Mouse (Mus musculus): Measurements from ENCODE around the gene Vps41. TPM values are rescaled to one million over a fixed set of nuclear protein-coding genes. Genes with fewer than 3 reads are reported as not detected.
A peak's percentile ranks its signal among the peaks of the same experiment; 100 is the strongest.

The Vps41 gene
- total RNA-seq, 4 experiments from 2014 or later: 149 to 164 (median 153) TPM

DNA sequence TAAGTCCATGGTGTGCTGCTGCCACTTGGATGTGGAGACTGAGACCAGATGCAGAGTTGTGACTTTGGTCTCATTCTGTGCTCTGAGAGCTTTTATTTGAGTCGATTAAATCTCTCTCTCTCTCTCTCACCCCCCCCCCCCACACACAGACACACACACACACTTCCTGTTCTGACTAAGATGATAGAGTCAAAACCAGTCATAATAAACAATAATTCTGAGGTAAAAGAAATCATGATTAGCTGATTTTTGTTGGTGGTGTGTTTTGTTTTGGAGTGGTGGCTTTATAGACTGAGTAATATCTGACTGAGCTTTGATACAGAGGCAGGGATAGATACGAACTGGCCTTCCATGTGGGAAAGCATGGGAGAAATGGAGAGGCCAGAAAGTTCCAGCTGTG is 74.6 kb downstream of the Vps41 start:
- no peak for DNase-seq (ENCODE audit: low spot score in 2 of 2)

DNA sequence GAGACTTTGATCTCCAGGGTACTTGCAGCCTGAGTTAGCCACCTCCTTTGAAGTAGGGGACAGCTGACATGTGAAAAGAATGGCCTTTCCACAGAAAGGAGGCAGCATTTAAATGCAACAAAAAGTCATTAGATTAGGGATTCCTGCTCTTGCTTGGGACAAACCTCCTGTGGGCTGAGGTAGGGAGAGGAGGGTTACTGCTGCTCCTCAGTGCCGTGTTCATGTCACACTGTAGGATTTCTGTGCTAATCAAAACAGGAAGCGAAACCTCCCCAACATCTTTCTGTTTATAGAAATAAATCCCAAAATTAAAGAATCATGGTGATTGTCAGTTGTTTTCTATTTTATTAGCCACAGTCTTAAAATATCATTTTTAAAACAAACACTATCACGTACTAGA is 77.4 kb downstream of the Vps41 start:
- DNase-seq (ENCODE audit: low spot score in 2 of 2): no peak

DNA sequence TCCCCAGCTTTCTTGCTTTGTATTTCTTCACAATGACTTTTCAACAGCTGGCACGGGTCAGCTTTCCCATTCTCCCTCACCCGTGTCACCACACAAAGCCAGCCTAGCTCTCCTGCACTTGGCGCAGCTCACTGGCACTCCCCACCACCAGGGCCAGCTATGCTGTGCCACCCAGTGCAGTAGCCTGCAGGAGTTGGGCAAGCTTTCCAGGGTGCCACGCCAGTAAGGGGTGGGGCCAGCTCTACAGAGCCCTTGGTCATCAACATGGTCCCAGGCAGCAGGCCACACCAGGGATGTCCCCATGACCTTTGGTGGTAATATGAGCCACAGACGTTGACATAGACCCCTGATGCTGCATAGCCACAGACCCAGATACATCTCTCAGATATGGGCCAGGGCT is 80.5 kb downstream of the Vps41 start:
- no peak for DNase-seq (ENCODE audit: low spot score in 2 of 2)

DNA sequence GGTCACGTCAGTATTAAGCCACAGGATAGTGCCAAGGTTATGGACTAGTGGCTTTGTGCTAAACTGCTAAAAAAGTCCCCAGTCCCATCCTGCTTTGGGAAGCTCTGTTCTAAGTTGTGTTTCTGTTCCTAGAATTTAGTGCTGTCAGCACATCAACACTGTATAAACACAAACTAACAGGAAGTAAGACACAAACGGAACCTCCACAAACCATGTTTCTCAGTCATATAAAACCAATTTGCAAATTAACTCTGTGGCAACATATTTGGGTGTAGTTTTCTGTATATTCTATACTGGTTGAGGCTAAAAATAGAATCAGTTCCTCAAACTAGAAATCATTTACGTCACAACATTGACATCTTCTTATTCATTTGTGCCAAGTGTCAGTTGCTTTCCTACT is 83.3 kb downstream of the Vps41 start:
- no peak for DNase-seq (ENCODE audit: low spot score in 2 of 2)

DNA sequence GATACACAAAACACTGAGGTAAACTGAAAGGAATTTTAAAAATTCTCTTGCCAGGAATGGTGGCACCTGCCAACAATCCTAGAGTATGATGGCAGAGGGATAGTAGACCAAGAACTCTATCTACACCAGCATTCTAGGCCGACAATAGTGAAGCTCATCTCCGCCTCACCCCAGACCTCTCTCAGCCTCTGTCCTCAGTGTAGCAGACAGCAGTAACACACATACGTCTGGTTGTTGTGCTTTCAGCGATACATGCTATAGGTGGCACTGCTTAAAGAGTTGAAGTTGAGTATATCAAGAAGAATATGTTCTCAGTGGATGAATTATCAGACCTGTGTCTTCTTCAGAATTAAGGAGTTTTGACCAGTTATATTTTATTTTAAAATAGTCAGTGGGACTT is 92.4 kb downstream of the Vps41 start:
- DNase-seq (ENCODE audit: low spot score in 2 of 2): no peak

DNA sequence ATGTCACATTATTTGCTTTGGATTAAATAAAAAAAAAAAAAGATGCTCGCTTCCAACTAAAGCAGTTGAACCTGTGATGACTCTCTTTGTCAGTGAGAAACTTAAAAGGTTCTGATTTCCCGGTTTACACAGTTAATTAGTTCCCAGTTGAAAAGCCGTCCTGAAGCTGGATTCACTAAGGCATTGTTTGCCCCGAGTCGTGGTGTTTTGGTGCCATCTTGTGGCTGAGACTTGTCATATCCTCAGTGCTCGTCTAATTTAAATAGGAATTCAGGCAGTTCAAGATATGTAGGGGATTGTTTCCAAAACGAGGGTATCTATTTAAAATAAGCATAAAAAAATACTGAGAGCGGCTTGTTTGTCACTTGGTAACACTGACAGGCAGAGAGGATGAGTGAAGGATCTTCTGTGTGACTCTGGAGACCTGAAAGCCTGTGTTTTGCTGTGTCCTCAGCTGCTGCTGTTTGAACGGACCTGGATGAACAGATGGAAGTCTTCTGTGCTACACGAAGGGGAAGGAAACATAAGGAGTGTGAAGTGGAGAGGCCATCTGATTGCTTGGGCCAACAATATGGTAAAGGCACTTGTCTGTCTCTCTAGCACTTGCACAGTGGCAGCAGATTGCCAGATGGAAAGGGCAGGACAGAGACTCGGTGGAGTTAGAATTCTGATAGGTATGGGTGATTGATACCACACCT is 93.0 kb downstream of the Vps41 start:
- peak; percentile 50 to 58 for DNase-seq (ENCODE audit: low spot score in 2 of 2)

DNA sequence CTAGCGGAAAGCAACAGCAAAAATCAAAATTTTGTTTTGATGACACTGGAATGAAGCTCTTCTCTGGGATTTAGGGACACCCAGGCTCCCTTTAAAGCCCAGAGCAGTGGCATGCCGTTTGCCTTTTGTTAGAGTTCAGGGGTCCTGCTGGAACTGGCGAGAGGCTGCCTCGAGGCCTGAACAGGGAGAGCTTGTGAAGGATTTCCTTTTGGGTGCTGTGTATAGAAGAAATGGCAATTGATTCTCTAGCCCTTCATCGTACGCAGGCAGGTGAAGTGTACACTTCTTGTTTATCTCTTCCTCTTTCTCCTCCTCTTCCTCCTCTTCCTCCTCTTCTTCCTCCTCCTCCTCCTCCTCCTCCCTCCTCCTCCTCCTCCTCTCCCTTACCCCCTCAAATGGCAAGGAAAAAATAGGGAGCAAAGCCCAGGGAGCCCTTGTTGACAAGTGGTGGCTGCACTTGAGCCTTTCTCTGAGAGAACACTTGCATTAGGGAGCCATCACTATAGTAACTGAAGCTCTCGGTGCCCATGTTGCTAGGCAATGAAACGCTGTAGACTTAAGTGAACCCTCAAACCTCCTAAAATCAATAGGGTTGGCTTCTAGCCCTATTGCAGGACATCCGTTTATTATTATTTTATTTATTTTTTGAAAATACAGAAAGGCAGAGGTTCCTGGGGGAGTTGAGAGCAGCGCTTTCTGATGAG is 107.5 kb downstream of the Vps41 start:
- DNase-seq (ENCODE audit: low spot score in 2 of 2): peak in 1 of 2 experiments; percentile 17

DNA sequence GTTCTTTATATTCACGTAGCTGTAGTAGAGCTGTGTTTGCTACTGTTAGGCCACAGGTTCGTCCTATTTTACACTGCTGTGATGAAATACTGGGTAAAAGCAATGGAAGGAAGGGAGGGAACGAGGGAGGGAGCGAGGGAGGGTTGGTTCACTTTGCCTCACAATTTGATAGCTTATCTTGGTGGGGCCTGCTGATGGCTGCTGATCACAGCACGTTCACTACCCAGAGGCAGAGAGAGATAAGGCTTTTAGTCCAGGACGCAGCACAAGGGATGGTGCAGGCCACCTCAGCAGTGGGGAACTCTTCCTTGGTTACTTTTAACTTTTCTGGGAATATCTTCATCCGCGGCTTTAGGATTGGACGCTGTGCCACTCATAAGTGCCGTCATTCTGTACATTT is 109.9 kb downstream of the Vps41 start:
- no peak for DNase-seq (ENCODE audit: low spot score in 2 of 2)

DNA sequence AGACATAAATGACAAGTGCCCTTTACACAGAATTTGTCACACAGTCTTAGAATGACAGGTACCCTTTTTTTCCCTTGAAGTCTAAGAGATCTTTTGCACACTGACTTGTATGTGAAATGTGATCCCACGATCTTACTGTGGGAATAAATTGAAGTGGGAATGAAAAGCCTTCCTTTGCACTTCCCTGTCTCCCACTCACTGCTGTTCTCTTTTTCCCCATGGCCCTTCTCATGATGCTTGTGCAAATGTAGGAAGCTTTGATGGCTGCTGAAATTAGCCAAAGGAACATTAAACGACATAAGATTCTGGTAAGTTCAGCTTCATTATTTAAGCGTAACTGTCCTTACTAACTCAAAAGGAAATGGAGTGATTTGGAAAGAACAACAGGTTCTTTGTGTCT is 113.4 kb downstream of the Vps41 start:
- DNase-seq (ENCODE audit: low spot score in 2 of 2): no peak

DNA sequence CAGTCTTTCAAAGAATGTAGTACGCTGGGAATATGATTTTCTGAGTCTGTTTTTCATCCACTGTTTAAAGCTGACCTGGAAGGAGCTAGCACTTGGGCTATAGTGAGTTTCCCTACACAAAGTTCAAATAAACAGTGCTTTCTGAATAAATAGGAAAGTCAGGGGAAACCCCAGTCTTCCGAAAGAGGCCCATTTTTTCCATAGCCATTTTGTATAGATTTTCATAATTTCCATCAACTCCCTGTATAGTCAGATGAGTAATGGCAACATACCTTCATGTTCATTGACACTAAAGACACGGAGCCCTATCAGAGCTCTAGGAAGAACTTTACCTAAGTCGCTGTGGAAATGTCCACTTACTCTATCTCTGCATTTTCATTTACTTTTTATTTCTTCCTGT is 122.1 kb downstream of the Vps41 start:
- DNase-seq (ENCODE audit: low spot score in 2 of 2): no peak

DNA sequence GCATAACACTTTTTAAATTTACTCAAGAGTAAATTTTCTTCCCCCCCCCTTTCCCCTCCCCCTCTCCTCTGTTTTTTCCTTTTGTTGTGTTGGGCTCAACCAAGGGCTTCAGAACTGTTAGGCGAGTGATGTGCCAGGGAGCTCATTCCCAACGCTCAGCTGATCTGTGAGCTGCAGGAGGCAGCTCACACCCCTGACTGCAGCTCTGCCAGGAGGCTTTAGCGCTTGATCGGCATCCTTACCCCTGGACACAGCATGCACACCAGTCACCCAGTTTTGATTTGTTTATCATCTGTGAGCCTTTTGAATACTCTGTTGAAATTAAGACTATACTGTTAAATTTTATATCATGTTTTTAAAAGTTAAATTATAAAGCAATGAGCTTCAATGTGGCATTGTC is 123.3 kb downstream of the Vps41 start:
- DNase-seq (ENCODE audit: low spot score in 2 of 2): no peak

DNA sequence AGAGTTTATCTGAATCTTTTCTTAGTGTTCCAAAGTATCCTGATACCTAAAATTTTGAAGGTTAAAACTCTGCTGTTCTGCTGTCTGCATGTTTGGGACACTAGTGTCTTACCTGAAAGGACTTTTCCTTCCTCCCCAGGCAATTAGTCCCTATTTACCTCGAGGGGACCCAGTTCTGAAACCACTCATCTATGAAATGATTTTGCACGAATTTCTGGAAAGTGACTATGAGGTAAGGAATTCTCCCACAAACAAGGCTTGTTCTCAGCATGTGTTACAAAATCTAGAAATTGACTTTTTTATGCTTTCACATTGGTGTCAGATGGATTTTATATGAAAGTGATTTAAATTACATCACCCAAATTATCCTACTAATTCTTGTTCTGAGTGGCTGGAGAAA is 123.9 kb downstream of the Vps41 start:
- no peak for DNase-seq (ENCODE audit: low spot score in 2 of 2)

DNA sequence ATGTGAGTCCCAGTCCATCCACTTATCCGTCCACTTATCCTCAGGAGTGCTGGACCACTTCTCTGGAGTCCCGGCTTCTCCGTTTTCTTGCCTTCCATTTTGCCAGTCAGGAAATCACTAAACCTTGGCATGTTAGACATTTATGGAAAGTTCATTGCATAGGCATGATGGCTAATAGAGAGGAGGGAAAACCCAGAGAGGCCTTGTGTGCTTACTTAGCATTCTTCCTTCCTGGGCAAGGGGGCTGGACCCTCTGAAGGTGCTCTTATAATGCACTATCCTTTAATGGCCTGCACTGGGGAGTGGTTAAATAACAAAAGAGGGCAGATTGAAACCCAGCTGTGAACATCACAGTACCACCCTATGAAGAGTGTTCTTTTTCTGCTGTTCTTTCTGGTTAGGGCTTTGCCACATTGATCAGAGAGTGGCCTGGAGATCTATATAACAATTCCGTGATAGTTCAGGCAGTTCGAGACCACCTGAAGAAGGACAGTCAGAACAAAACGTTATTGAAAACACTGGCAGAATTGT is 124.7 kb downstream of the Vps41 start:
- no peak for DNase-seq (ENCODE audit: low spot score in 2 of 2)

DNA sequence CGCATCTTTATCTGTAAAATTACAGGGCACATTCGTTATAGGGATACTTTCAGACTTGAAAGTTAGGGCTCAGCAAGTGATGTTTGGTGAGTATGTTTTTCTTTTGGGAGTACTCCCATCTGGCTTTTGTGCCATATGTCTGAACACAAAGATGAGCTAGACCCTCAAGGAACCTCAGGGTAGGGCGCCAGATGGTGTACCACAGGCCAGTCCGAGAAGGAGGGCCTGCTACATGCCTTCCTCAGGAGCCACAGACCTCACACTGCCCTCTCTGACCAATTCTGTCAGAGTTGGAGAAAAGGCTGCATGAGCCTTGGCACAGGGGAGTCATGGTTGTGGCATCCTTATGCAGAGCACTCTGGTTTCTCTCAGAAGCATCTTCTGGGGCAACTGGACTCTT is 125.5 kb downstream of the Vps41 start:
- no peak for DNase-seq (ENCODE audit: low spot score in 2 of 2)

DNA sequence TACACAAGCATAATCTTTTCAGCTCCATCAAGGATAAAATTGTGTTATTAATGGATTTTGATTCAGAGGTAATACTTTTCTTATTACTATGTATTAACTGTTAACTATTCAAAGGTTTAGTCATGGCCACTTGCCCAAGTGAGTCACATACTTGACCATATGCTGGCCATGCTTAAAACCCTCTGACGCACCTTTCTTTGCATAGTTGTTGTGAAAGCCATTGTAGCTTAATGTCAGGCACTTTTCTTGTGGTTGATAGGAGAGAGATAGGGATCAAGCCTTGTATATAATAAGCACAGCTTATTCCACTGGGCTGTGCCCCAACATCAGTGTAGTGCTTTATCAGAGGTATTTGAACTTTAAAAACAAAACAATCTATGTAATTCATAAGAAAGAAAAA is 126.5 kb downstream of the Vps41 start:
- no peak for DNase-seq (ENCODE audit: low spot score in 2 of 2)

DNA sequence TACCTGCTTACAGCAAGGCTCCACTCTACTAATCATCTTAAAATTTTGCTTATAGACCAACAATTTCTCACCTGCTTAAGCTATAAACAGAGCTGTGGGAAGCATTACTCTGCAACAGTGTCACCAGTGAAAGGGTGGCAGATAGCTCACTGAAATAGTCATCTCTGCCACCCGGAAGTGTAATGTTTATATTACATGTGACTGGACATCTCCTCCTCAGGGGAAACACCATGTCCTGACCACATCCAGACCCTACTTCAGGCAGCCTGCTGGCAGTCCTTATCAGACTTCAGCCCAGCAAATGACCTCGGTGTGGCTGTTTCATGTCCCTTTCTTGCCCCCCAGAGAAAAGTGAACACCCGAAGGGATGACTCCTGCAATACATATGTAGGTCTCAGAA is 130.3 kb downstream of the Vps41 start:
- DNase-seq (ENCODE audit: low spot score in 2 of 2): no peak

DNA sequence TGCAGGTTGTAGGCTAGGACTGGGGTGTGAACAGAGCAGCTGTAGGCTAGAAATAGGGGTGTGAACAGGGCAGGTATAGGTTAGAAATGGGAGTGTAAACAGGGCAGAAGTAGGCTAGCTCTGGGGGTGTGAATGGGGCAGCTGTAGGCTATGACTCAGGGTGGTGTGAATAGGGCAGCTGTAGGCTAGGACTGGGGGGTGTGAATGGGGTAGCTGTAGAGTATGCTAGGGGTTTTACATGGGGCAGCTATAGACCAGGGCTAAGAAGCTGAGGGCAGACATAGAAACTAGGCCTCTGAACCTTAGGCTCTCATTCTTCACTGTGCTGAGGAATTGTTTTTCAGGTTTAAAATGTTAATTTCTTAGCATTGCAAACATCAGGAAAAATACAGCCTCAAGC is 132.5 kb downstream of the Vps41 start:
- DNase-seq (ENCODE audit: low spot score in 2 of 2): no peak

DNA sequence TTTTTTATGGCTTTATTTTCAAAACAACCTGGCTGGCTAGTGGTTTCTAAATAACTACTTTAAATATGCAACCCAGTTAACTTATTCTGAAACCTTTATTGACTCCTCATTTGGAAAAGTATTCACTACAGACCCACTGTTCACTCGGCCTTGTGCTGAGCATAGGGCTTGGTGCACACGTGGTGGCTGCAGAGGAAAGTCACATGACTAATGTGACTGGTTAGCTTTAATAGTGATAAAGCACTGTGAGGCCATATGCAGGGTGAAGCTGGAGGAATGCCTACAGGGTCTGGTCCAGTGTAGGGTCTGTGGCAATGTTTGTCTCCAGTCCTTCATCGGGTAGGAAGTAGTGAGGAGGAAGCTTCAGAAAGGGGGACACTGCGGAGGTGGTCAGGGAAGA is 134.1 kb downstream of the Vps41 start:
- DNase-seq (ENCODE audit: low spot score in 2 of 2): no peak

DNA sequence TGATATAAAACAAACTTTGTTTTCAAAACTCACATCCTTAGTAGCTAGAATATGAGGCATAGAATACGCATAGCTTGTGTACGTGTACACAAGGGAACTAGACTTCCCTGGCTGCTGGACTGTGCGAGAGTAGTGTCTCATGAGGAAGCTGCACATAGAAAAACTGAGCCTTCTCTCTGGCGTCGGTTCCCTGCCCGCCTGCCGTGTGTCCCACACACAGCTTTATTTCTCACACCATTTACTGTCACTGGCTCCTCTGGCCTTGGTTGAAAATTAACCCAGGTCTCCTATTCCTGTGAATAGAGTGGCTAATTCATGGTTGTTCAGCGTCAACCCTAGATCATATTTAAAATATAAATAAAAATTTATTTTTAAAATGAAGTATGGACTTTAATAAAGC is 135.6 kb downstream of the Vps41 start:
- DNase-seq (ENCODE audit: low spot score in 2 of 2): no peak

DNA sequence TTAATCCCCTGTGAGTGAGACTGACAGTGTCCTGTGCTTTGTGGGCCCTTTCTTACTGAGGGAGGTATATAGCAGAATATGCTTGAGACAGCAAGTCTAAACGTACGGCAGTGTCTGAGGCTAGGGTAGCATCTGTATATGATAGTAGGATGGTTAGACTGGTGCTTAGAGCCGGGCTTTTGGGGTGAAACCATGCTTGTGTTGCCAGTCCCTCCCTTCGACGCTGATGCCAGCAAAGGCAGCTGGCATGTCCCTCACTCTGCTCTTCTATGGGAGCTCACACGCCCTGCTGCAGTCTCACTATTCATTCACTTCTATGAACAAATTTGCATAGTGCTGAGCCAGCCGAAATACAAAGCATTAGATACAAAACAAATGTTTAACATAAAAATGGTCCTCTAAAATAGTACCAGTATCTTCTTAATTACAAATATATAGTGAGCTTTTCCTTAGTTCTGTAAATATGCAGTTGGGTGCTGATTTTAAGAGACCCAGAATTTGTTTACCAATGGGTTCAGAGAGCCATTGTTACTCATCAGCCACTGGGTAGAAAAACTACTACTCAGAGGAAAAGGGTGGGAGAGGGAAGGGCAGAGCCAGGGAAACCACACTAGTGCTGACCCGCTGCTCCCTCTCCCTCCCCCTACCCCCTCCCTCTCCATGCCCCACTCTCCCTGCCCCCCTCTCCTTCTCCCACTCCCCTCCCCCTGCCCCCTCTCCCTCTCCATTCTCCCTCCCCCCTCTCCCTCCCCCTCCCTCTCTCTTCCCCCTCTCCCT is 139.1 kb downstream of the Vps41 start:
- peak in 1 of 2 experiments; percentile 32 for DNase-seq (ENCODE audit: low spot score in 2 of 2)

DNA sequence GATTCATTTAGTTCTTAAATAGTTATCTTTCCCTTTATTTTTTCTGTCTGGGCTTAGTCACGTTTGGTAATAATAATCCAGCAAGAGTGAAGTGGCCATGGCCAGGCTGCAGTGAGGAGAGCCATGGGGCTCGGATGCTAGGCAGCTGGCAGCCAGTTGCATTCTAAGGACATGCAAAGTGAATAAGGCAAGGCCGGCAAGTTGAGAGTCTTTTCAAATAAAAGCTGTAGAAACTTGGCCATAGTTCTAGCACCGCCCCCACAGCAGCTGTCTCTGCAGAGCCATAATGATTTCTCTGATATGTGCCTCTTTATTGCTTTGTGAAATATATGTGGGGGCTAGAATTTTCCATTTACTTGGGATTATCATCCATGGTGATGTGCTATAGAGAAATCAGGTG is 141.1 kb downstream of the Vps41 start:
- DNase-seq (ENCODE audit: low spot score in 2 of 2): peak; percentile 77 to 87

DNA sequence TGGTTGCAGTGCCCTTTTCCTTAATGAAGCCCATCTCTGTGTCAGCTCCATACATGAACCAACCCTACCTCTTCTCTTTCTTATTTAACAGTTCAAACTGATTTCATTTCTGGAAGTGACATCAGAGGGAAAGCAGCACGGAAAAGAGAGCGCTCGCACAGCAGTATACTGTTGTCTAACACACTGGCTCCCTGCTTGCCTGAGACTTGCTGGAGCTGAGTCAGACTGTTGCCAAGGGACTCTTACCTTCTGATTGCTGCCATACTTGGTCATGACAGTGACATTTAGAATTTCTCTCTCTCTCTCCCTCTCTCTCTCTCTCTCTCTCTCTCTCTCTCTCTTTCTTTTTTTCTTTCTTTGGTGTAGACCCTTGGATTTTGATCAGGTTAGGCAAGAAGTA is 142.3 kb downstream of the Vps41 start:
- DNase-seq (ENCODE audit: low spot score in 2 of 2): no peak
